Mouse (Mus musculus): ENCODE measurements around the gene Ifitm2. TPM values are rescaled to one million over a fixed set of nuclear protein-coding genes. Genes with fewer than 3 reads are reported as not detected.
A peak's percentile ranks its signal among the peaks of the same experiment; 100 is the strongest.

The Ifitm2 gene
- polyA plus RNA-seq, 1 experiment from 2014 or later, result 798 TPM

GRCm38 (mm10) chr7:140942811-140943210, 13.0 kb downstream of the Ifitm2 start:
- no peaks in the 10 kb centered on the region for H3K9me3 ChIP-seq (ENCODE audit: low read length)
- peak overlapping the region; percentile 78 for H3K4me2 ChIP-seq (ENCODE audit: low read depth, low read length)
- WGBS (ENCODE audit: insufficient replicate concordance), result 78% methylated on average over 10 of the region's 10 CpGs
- no peak overlapping the region for H3K4me3 ChIP-seq (ENCODE audit: low read depth, low read length)
- TF ChIP-seq EP300 (IDR thresholded peaks at IDR 0.05; ENCODE audit: low read depth), result no peak
- TF ChIP-seq CTCF (IDR thresholded peaks at IDR 0.05; ENCODE audit: low read depth), result no peak
- H3K27ac ChIP-seq (ENCODE audit: low read depth), result peak overlapping the region; percentile 97
- peak overlapping the region; percentile 75 for H3K9ac ChIP-seq (replicated peaks)
- DNase-seq (no peak), ATAC-seq (no peak)
- peaks cover 18% of the 10 kb centered on the region; the same call in 1 of the 2 replicates for H3K36me3 ChIP-seq (replicated peaks; ENCODE audit: insufficient read depth, low read length)
- no peaks in the 10 kb centered on the region for H3K27me3 ChIP-seq (ENCODE audit: insufficient read depth, low read length)
- peaks cover 25% of the 10 kb centered on the region for H3K4me1 ChIP-seq (ENCODE audit: insufficient read depth)

GRCm38 (mm10) chr7:140942341-140942740, 13.4 kb downstream of the Ifitm2 start:
- Histone ChIP-seq H3K4me3 (ENCODE audit: low read depth, low read length) (peak overlapping the region; percentile 66), H3K36me3 (replicated peaks; ENCODE audit: insufficient read depth, low read length) (peaks cover 15% of the 10 kb centered on the region; the same call in 1 of the 2 replicates), H3K9me3 (ENCODE audit: low read length) (no peaks in the 10 kb centered on the region), H3K4me1 (ENCODE audit: insufficient read depth) (peaks cover 25% of the 10 kb centered on the region), H3K27ac (ENCODE audit: low read depth) (peak overlapping the region; percentile 97), H3K4me2 (ENCODE audit: low read depth, low read length) (peak overlapping the region; percentile 78), H3K27me3 (ENCODE audit: insufficient read depth, low read length) (no peaks in the 10 kb centered on the region), H3K9ac (replicated peaks) (peak overlapping the region; percentile 75)
- peak; percentile 40 for ATAC-seq
- 40% methylated on average over 9 of the region's 9 CpGs for WGBS (ENCODE audit: insufficient replicate concordance)
- DNase-seq, result peak; percentile 57
- TF ChIP-seq EP300 (IDR thresholded peaks at IDR 0.05; ENCODE audit: low read depth) (no peak), CTCF (IDR thresholded peaks at IDR 0.05; ENCODE audit: low read depth) (no peak)

GRCm38 (mm10) chr7:140941222-140942051, 14.3 kb downstream of the Ifitm2 start, which contains the start of gene Pgghg:
Gene Pgghg (plus strand): TSS chr7:140941391.
- Histone ChIP-seq H3K4me2 (ENCODE audit: low read depth, low read length) (peak within 1 kb of the TSS; percentile 78), H3K27ac (ENCODE audit: low read depth) (peak within 1 kb of the TSS; percentile 97), H3K27me3 (ENCODE audit: insufficient read depth, low read length) (no peaks in the 10 kb centered on the region), H3K4me1 (ENCODE audit: insufficient read depth) (peaks cover 22% of the 10 kb centered on the region), H3K4me3 (ENCODE audit: low read depth, low read length) (peak within 1 kb of the TSS; percentile 66), H3K36me3 (replicated peaks; ENCODE audit: insufficient read depth, low read length) (peaks cover 15% of the 10 kb centered on the region; the same call in 1 of the 2 replicates), H3K9me3 (ENCODE audit: low read length) (no peaks in the 10 kb centered on the region), H3K9ac (replicated peaks) (peak within 1 kb of the TSS; percentile 75)
- DNase-seq (peak; percentile 92), ATAC-seq (peak; percentile 94)
- TF ChIP-seq CTCF (IDR thresholded peaks at IDR 0.05; ENCODE audit: low read depth), result peak; percentile 94
- TF ChIP-seq EP300 (IDR thresholded peaks at IDR 0.05; ENCODE audit: low read depth), result peak; percentile 33; the same call in 1 of the 2 replicates
- WGBS (ENCODE audit: insufficient replicate concordance), result under 1% methylated on average over 33 of the region's 33 CpGs

DNA sequence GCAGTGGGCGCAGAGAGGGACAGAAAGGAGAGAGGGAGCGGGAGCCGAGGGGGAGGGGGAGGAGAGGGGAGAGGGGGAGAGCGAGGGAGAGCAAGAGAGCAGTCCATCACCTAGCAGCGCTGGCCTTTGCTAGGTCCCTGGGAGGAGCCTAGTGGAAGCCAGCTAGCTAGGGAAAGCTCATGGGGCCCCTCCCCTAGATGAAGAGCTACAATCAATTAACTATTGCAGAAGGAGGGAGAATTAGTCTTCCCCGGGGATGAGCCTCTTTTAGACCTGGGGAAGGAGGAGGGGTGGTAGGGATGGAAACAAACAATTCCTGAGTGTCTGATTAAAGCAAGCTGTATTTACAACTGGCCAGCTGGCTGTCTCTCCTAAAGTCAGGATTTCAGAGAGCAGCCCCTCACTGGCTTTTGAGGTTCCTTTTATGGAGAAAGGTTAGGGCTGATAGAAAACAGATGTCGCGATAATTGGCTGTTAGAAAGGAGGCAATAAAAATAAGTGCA, 16.1 kb downstream of the Ifitm2 start:
- H3K36me3 ChIP-seq (replicated peaks; ENCODE audit: insufficient read depth, low read length), result no peaks in the 10 kb centered on the region
- no peaks in the 10 kb centered on the region for H3K9me3 ChIP-seq (ENCODE audit: low read length)
- H3K27ac ChIP-seq (ENCODE audit: low read depth), result no peak overlapping the region
- DNase-seq (no peak), ATAC-seq (no peak)
- H3K4me1 ChIP-seq (ENCODE audit: insufficient read depth), result peaks cover 22% of the 10 kb centered on the region
- no peak overlapping the region for H3K4me2 ChIP-seq (ENCODE audit: low read depth, low read length)
- H3K4me3 ChIP-seq (ENCODE audit: low read depth, low read length), result no peak overlapping the region
- TF ChIP-seq EP300 (IDR thresholded peaks at IDR 0.05; ENCODE audit: low read depth) (no peak), CTCF (IDR thresholded peaks at IDR 0.05; ENCODE audit: low read depth) (no peak)
- WGBS (ENCODE audit: insufficient replicate concordance), result 58% methylated on average over 8 of the region's 8 CpGs
- no peak overlapping the region for H3K9ac ChIP-seq (replicated peaks)
- H3K27me3 ChIP-seq (ENCODE audit: insufficient read depth, low read length), result no peaks in the 10 kb centered on the region

DNA sequence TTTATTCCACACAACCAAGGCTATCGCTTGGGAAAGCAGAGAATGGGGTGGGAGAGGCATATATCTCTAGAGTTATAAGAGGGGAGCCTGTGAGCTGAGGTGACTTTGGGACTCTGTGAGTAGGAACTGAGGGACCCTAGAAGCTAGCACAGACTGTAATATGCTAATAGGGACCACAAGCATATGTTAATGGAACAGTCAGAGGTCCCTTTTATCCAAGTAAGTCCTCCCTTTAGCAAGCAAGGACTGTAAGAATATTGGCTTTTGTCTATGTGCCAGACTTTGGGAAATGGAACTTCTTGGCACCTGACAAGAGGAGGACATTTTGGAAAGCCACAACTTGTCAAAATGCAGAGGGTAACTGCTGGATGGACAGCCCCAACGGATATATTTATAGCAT, 16.9 kb downstream of the Ifitm2 start:
- no peak for DNase-seq
- Histone ChIP-seq H3K9me3 (ENCODE audit: low read length) (no peaks in the 10 kb centered on the region), H3K4me2 (ENCODE audit: low read depth, low read length) (no peak overlapping the region), H3K27me3 (ENCODE audit: insufficient read depth, low read length) (no peaks in the 10 kb centered on the region), H3K9ac (replicated peaks) (no peak overlapping the region), H3K27ac (ENCODE audit: low read depth) (no peak overlapping the region), H3K4me3 (ENCODE audit: low read depth, low read length) (no peak overlapping the region), H3K4me1 (ENCODE audit: insufficient read depth) (peaks cover 22% of the 10 kb centered on the region), H3K36me3 (replicated peaks; ENCODE audit: insufficient read depth, low read length) (no peaks in the 10 kb centered on the region)
- TF ChIP-seq CTCF (IDR thresholded peaks at IDR 0.05; ENCODE audit: low read depth), result no peak
- no peak for TF ChIP-seq EP300 (IDR thresholded peaks at IDR 0.05; ENCODE audit: low read depth)
- ATAC-seq, result no peak
- WGBS (ENCODE audit: insufficient replicate concordance), result 63% methylated on average over 2 of the region's 2 CpGs

GRCm38 (mm10) chr7:140938436-140938835, 17.4 kb downstream of the Ifitm2 start:
- ATAC-seq (no peak), DNase-seq (no peak)
- H3K27ac ChIP-seq (ENCODE audit: low read depth), result no peak overlapping the region
- no peaks in the 10 kb centered on the region for H3K9me3 ChIP-seq (ENCODE audit: low read length)
- no peak overlapping the region for H3K4me3 ChIP-seq (ENCODE audit: low read depth, low read length)
- no peaks in the 10 kb centered on the region for H3K27me3 ChIP-seq (ENCODE audit: insufficient read depth, low read length)
- H3K36me3 ChIP-seq (replicated peaks; ENCODE audit: insufficient read depth, low read length), result no peaks in the 10 kb centered on the region
- H3K4me1 ChIP-seq (ENCODE audit: insufficient read depth), result peaks cover 22% of the 10 kb centered on the region
- 48% methylated on average over 3 of the region's 3 CpGs for WGBS (ENCODE audit: insufficient replicate concordance)
- H3K4me2 ChIP-seq (ENCODE audit: low read depth, low read length), result no peak overlapping the region
- TF ChIP-seq CTCF (IDR thresholded peaks at IDR 0.05; ENCODE audit: low read depth) (peak; percentile 61), EP300 (IDR thresholded peaks at IDR 0.05; ENCODE audit: low read depth) (no peak)
- no peak overlapping the region for H3K9ac ChIP-seq (replicated peaks)

All from liver, postnatal 0 days (tissue).